Mouse (Mus musculus) heart, postnatal 0 days (tissue): ENCODE measurements around the gene Pou4f2.

Experiments used
- CTCF ChIP-seq: IDR thresholded peaks from 2 replicates; pipeline ENCODE4 v1.5.1; 2016; ENCODE audit warnings: antibody characterized with exemption, control low read depth, low read depth
- EP300 ChIP-seq: IDR thresholded peaks from 2 replicates; pipeline ENCODE4 v1.6.1; 2016; ENCODE audit warnings: antibody characterized with exemption, low read depth

GRCm38 (mm10) chr8:78426455-78426854 is 10.0 kb downstream of the Pou4f2 start:
- no peak for TF ChIP-seq EP300
- no peak for TF ChIP-seq CTCF
